Mouse (Mus musculus) lung, postnatal 0 days (tissue): Measurements from ENCODE around the gene Fzr1. TPM values are rescaled to one million over a fixed set of nuclear protein-coding genes. Genes with fewer than 3 reads are reported as not detected.
A peak's percentile ranks its signal among the peaks of the same experiment; 100 is the strongest.

Source experiments
- ATAC-seq: fragments of 200-750 bp; cut with Nextera tagmentation; 2 replicates; pipeline ENCODE4 v1.8.0; 2017; ENCODE audit warnings: moderate library complexity
- DNase-seq: peaks from one replicate; pipeline ENCODE4 v3.0.0-alpha.2; 2016; ENCODE audit warnings: low spot score
- H3K27ac ChIP-seq: fragments of 300-500 bp; sonication (generic); 2 replicates; pipeline ENCODE4 v1.5.1; 2014; ENCODE audit warnings: antibody characterized with exemption, mild to moderate bottlenecking, low read length, mixed read lengths
- H3K27me3 ChIP-seq: fragments of 300-500 bp; sonication (generic); replicated peaks from 2 replicates; pipeline ENCODE4 v1.6.1; 2014; ENCODE audit warnings: low read length, mixed read lengths; ENCODE audit not compliant: insufficient read depth
- H3K36me3 ChIP-seq: fragments of 300-500 bp; sonication (generic); 2 replicates; pipeline ENCODE4 v1.6.1; 2014; ENCODE audit warnings: low read length, mixed read lengths; ENCODE audit not compliant: insufficient read depth
- H3K4me1 ChIP-seq: fragments of 300-500 bp; sonication (generic); 2 replicates; pipeline ENCODE4 v1.6.1; 2014; ENCODE audit warnings: antibody characterized with exemption, low read depth, low read length, mixed read lengths; ENCODE audit not compliant: insufficient read depth
- H3K4me2 ChIP-seq: fragments of 300-500 bp; sonication (generic); replicated peaks from 2 replicates; pipeline ENCODE4 v1.6.1; 2014; ENCODE audit warnings: low read depth, mild to moderate bottlenecking, low read length, moderate library complexity, mixed read lengths
- H3K4me3 ChIP-seq: fragments of 300-500 bp; sonication (generic); 2 replicates; pipeline ENCODE4 v1.5.1; 2014; ENCODE audit warnings: low read depth, low read length
- H3K9ac ChIP-seq: fragments of 300-500 bp; sonication (generic); replicated peaks from 2 replicates; pipeline ENCODE4 v1.6.1; 2014; ENCODE audit warnings: low read depth, mild to moderate bottlenecking
- H3K9me3 ChIP-seq: fragments of 300-500 bp; sonication (generic); 2 replicates; pipeline ENCODE4 v1.6.1; 2016; ENCODE audit warnings: low read length, mixed read lengths
- CTCF ChIP-seq: IDR thresholded peaks from 2 replicates; pipeline ENCODE4 v1.5.1; 2016; ENCODE audit warnings: antibody characterized with exemption, mild to moderate bottlenecking
- EP300 ChIP-seq: IDR thresholded peaks from 2 replicates; pipeline ENCODE4 v1.6.1; 2016; ENCODE audit warnings: antibody characterized with exemption, mild to moderate bottlenecking, control low read depth
- WGBS: fragments of 180-500 bp; shearing (Covaris S2); extraction: QIAGEN DNeasy Blood & Tissue Kit; methylation state at CpG from one replicate; pipeline ENCODE4 v1.1.7; 2014; 5-methylcytosine and 5-hydroxymethylcytosine counted together
- polyA plus RNA-seq: library from polyadenylated mRNA; unstranded; fragments of >200 nt; fragmentation: Nextera tagmentation; extraction: Ambion mirVana; gene quantifications from 2 replicates; pipeline ENCODE4 v1.2.1, GENCODE M21; 2015

Fzr1 gene
- polyA plus RNA-seq, 1 experiment from 2014 or later: 39.5 TPM

GRCm38 (mm10) chr10:81403511-81403910 lies 25.2 kb upstream of the Fzr1 start:
- no peak overlapping the region for H3K27ac ChIP-seq
- no peak for DNase-seq
- peaks cover 25% of the 10 kb centered on the region for H3K4me1 ChIP-seq
- no peak overlapping the region for H3K4me2 ChIP-seq
- no peaks in the 10 kb centered on the region for H3K9me3 ChIP-seq
- H3K4me3 ChIP-seq: no peak overlapping the region
- peaks cover 28% of the 10 kb centered on the region for H3K36me3 ChIP-seq
- ATAC-seq: no peak
- TF ChIP-seq EP300: no peak
- TF ChIP-seq CTCF: no peak
- no peak overlapping the region for H3K9ac ChIP-seq
- WGBS: 75% methylated on average over 10 of the region's 10 CpGs
- no peaks in the 10 kb centered on the region for H3K27me3 ChIP-seq

GRCm38 (mm10) chr10:81402227-81402765 lies 24.0 kb upstream of the Fzr1 start:
- no peak for DNase-seq
- no peak overlapping the region for H3K9ac ChIP-seq
- H3K27ac ChIP-seq: peak overlapping the region; percentile 77
- H3K36me3 ChIP-seq: peaks cover 33% of the 10 kb centered on the region
- peaks cover 15% of the 10 kb centered on the region for H3K4me1 ChIP-seq
- peak overlapping the region; percentile 25; the same call in 1 of the 2 replicates for H3K4me2 ChIP-seq
- ATAC-seq: no peak
- H3K27me3 ChIP-seq: no peaks in the 10 kb centered on the region
- H3K4me3 ChIP-seq: no peak overlapping the region
- TF ChIP-seq CTCF (no peak), EP300 (no peak)
- H3K9me3 ChIP-seq: no peaks in the 10 kb centered on the region
- WGBS: 23% methylated on average over 4 of the region's 7 CpGs

- no peak overlapping the region for H3K9ac ChIP-seq
- TF ChIP-seq CTCF (peak; percentile 16; the same call in 1 of the 2 replicates), EP300 (no peak)
- H3K27me3 ChIP-seq: no peaks in the 10 kb centered on the region
- no peak overlapping the region for H3K4me3 ChIP-seq
- DNase-seq: peak; percentile 91
- H3K4me2 ChIP-seq: peak overlapping the region; percentile 25; the same call in 1 of the 2 replicates
- H3K4me1 ChIP-seq: peaks cover 15% of the 10 kb centered on the region
- WGBS: 12% methylated on average over 17 of the region's 18 CpGs
- peak overlapping the region; percentile 77 for H3K27ac ChIP-seq
- no peaks in the 10 kb centered on the region for H3K9me3 ChIP-seq
- peak; percentile 84 for ATAC-seq
- H3K36me3 ChIP-seq: peaks cover 33% of the 10 kb centered on the region
Observed at GRCm38 (mm10) chr10:81401521-81402226, 23.4 kb upstream of the Fzr1 start.

GRCm38 (mm10) chr10:81401205-81401520 lies 22.8 kb upstream of the Fzr1 start:
- 42% methylated on average over 10 of the region's 10 CpGs for WGBS
- no peak for TF ChIP-seq CTCF
- no peak for TF ChIP-seq EP300
- peaks cover 15% of the 10 kb centered on the region for H3K4me1 ChIP-seq
- H3K4me2 ChIP-seq: no peak overlapping the region
- ATAC-seq: peak; percentile 34
- H3K9me3 ChIP-seq: no peaks in the 10 kb centered on the region
- H3K36me3 ChIP-seq: peaks cover 33% of the 10 kb centered on the region
- peak; percentile 62 for DNase-seq
- H3K27me3 ChIP-seq: no peaks in the 10 kb centered on the region
- peak overlapping the region; percentile 77 for H3K27ac ChIP-seq
- H3K4me3 ChIP-seq: no peak overlapping the region
- no peak overlapping the region for H3K9ac ChIP-seq

- Histone ChIP-seq H3K36me3 (peaks cover 33% of the 10 kb centered on the region), H3K27me3 (no peaks in the 10 kb centered on the region), H3K9ac (no peak overlapping the region), H3K4me2 (no peak overlapping the region), H3K4me1 (peaks cover 15% of the 10 kb centered on the region), H3K27ac (no peak overlapping the region), H3K9me3 (no peaks in the 10 kb centered on the region), H3K4me3 (no peak overlapping the region)
- ATAC-seq (no peak), DNase-seq (no peak)
- no peak for TF ChIP-seq CTCF
- no peak for TF ChIP-seq EP300
- WGBS: 65% methylated on average over 22 of the region's 22 CpGs
Observed at GRCm38 (mm10) chr10:81400371-81401204, 22.3 kb upstream of the Fzr1 start.

- WGBS: 85% methylated on average over 16 of the region's 18 CpGs
- H3K9me3 ChIP-seq: no peaks in the 10 kb centered on the region
- no peak overlapping the region for H3K27ac ChIP-seq
- ATAC-seq: no peak
- no peak for DNase-seq
- no peak overlapping the region for H3K4me2 ChIP-seq
- H3K27me3 ChIP-seq: no peaks in the 10 kb centered on the region
- no peak for TF ChIP-seq EP300
- TF ChIP-seq CTCF: no peak
- H3K4me3 ChIP-seq: no peak overlapping the region
- peaks cover 15% of the 10 kb centered on the region for H3K4me1 ChIP-seq
- H3K9ac ChIP-seq: no peak overlapping the region
- peaks cover 33% of the 10 kb centered on the region for H3K36me3 ChIP-seq
Observed at GRCm38 (mm10) chr10:81399798-81400308, 21.5 kb upstream of the Fzr1 start.
